Mouse (Mus musculus): Measurements from ENCODE around the gene Gpbp1l1. TPM values are rescaled to one million over a fixed set of nuclear protein-coding genes. Genes with fewer than 3 reads are reported as not detected.
A peak's percentile ranks its signal among the peaks of the same experiment; 100 is the strongest.

The Gpbp1l1 gene
- total RNA-seq (2021) = 10 to 100 TPM; 40.8 to 43.6 TPM

DNA sequence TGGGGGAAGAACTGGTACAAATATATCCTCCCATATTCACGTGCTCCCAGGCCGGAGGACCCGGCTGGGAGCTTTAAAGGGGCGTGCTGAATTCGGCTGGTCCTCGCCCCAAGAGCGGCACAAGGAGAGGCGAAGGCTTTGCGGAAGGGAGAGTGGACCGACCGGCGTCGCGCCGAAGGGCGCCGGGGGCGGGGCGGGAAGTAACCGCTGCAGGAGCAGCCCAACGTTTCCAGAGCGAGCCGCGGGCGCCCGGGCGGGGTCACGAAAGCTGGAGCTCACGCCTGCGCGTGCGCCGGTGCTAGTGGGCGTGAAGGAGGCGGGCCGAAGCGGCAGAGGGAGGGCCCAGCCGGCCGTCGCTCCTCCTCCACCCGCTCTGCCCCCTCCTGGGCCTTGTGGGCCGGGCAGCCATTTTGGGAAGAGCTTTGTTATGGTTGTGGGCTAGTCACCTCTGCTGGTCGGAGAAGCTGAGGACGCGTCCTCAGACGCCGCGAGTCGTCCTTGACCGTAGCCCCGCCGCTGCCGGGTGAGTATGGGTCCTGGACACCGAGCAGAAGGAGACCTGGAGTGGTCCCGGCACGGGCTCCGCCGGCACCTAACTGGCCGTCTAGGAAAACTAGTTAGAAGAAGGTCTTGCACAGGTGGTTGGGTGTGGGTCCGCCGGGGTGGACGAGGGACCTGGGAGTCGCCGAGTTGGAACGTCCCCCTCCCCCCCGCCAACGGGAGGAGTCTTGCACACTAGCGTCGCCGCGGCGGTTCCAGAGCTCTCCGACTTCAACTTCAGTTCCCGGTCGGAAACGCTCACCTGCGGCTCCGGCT is at the start of gene Gpbp1l1:
Gpbp1l1 (plus strand) TSS at position 353 of the 816 bp plus-strand sequence.
- peak; percentile 97 to 98 for DNase-seq (ENCODE audit: low spot score in 2 of 2)
- intact Hi-C loops (cut with DNase I) = loop anchor here (1.0 to 10.0 kb wide), 3 partner anchors 128 to 393 kb away; partner anchors contain the start of genes Pik3r3, Prdx1 and Tspan1

DNA sequence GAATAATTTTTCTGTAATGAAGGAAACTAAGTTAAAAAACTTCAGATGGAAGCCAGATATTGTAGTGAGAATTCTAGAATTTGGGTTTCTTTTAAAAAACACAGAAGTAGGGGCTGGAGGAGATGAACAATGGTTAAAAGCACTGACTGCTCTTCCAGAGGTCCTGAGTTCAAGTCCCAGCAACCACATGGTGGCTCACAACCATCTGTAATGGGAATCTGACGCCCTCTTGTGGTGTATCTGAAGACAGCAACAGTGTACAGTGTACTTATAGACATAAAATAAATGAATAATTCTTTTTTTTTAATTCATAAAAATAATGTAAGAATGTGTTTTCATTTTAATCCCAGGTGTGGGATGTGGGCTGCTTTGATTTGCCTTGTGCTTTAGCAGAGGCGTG is 26.3 kb upstream of the Gpbp1l1 start:
- intact Hi-C loops (cut with DNase I) = loop anchor here (10.0 kb wide), 1 partner anchor 186 kb away; no protein-coding TSS in a partner anchor
- DNase-seq (ENCODE audit: low spot score in 2 of 2) = no peak

DNA sequence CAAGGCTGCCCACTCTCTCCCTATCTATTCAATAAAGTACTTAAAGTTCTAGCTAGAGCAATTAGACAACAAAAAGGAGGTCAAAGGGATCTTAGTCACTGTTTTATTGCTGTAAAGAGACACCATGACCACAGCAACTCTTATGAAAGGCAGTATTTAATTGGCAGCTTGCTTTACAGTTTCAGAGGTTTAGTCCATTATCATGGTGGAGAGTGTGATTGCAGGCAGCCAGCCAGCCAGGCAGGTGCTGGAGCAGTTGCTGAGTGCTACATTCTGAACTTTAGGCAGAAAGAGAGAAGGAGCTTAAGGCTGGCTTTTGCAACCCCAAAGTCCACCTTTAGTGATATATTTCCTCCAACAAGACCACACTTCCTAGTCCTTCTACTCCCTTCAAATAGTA is 21.1 kb upstream of the Gpbp1l1 start:
- intact Hi-C loops (cut with DNase I) = loop anchor here (10.0 kb wide), 1 partner anchor 192 kb away; no protein-coding TSS in a partner anchor
- no peak for DNase-seq (ENCODE audit: low spot score in 2 of 2)

DNA sequence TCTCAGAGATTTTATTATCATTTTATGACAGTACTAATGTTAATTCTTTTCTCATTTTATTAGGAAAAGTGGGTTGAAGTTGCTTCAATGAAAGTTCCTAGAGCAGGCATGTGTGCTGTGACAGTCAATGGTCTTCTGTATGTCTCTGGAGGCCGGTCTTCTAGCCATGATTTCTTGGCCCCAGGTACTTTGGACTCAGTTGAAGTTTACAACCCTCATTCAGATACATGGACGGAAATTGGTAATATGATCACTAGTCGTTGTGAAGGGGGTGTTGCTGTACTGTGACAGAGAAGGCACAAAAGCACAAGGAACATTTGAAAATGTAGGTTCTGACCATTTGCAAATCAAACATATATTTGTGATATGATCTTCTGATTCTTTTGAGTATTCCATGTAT is 19.7 kb upstream of the Gpbp1l1 start:
- intact Hi-C loops (cut with DNase I) = loop anchor here (10.0 kb wide), 1 partner anchor 193 kb away; no protein-coding TSS in a partner anchor
- DNase-seq (ENCODE audit: low spot score in 2 of 2) = no peak

DNA sequence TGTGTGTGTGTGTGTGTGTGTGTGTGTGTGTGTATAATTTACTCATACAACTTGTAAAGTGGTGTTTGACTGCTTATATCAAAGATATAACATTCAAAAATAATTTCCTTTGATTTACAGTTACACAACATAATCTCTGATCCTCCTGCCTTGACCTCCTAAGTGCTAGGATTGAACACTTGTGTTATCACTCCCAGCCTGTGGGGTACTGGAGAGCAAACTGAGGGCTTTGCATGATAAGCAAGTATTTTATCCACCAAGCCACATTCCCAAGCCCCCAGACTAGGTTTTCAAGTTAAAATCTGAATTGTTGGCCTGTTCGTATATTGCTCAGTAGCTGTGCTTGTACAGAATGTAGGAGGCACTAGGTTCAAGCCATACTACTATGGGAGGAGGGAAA is 7.0 kb upstream of the Gpbp1l1 start:
- intact Hi-C loops (cut with DNase I) = loop anchor here (10.0 kb wide), 1 partner anchor 386 kb away; the partner anchor contains the start of gene Tspan1
- DNase-seq (ENCODE audit: low spot score in 2 of 2) = no peak

DNA sequence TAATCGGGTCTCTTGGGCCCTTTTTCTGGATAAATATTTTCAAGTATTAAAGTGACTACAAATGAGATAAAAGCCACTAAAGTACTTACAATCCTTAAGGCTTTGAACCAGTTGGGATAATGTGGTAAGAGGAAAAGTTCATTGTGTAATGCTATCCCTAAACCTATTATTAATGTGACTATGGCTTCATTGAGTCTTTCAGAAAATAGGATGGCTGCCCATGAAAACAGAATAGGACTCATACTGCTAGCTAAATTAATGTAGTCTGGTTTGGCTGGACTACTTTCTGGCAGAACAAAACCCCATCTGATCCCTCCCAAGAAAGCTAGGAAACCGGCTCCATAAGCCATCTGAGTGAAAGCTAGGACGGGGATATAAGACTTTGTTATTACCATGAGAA is 4.4 kb upstream of the Gpbp1l1 start:
- intact Hi-C loops (cut with DNase I) = loop anchor here (10.0 kb wide), 1 partner anchor 388 kb away; the partner anchor contains the start of gene Tspan1
- no peak for DNase-seq (ENCODE audit: low spot score in 2 of 2)

DNA sequence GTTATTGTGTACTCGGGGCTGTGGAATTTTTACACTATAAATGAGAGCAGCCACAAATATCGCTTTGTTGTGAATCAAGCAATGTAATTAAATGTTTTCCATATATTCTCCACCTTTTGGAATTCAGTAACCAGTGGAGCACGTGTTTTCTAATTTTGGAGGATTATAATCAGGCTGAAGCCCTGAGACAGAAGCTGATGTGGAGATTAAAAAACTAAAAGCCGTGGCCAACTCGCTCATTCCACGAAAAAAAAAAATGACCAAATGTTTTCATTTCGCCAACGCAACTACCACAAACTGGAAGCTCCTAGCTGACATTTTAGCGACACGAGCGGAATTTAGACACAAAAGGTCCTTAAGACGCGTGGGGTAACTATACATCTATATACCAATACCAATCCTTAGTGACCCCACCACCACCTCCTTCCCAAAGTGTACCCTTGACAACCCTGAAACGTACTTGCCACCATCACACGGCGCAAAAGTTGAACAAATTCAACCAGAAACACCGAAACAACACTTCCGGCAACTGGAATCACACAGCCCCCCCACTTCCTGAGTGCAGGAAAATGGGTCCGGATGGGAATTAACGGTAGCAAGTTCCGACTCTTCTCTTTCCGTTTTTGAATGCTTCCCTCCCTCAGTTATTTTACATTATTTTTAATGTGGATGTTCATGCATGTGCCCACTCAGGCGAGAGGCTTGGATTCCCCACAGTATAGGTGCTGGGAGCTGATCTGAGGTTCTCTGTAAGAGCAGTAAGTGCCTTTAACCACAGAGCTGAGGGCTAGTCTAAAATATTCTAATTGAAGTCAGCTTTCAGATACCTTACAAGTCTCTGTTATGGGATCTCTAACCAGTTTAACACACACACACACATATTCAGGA is 1.8 kb upstream of the Gpbp1l1 start, which contains the start of gene Tmem69:
Tmem69 (minus strand) TSS at position 524 of the 888 bp plus-strand sequence.
- intact Hi-C loops (cut with DNase I) = loop anchor here (5.0 to 10.0 kb wide), 2 partner anchors 333 to 391 kb away; partner anchors contain the start of genes Pik3r3 and Tspan1

DNA sequence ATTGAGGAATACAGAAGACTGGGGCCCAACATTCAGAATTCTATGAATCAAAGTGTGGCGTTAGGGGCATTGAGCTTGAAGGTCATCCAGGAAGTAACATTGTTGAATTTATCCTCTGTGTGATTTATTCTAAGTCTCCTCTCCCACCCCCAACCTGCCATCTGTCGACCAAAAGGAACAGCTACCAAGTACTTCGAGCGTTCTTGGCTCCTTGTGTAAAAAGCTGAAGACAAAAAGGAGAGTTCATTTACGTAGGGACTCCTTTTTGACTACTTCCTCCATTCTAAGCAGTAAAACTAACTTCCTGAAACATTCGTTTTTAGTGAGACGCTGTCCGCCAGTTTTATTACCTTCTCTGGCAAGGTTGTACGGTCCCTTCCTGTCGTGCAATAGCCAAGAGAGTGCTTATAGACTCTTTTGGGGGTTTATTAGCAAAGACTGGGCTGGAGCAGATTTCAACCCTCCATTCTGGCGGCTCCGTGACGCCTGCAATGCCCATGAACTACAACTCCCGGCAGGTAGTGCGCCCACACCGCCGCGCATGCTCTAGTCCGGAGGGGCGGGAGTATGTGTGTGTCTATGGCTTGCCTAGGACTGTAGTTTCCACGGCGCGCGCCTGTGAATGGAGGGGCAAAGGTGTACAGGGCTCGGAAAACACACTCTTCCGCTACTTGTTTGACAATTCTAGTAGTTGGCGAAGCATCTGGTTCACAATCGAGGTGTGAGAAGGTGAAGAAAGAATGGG is 725 bp upstream of the Gpbp1l1 start:
- intact Hi-C loops (cut with DNase I) = loop anchor here (1.0 to 10.0 kb wide), 3 partner anchors 129 to 392 kb away; partner anchors contain the start of genes Pik3r3, Prdx1 and Tspan1

More for the DNA sequence above, 1.8 kb upstream of the Gpbp1l1 start, which contains the start of gene Tmem69:
- DNase-seq (ENCODE audit: low spot score in 2 of 2) = peak; percentile 78 to 88

DNA sequence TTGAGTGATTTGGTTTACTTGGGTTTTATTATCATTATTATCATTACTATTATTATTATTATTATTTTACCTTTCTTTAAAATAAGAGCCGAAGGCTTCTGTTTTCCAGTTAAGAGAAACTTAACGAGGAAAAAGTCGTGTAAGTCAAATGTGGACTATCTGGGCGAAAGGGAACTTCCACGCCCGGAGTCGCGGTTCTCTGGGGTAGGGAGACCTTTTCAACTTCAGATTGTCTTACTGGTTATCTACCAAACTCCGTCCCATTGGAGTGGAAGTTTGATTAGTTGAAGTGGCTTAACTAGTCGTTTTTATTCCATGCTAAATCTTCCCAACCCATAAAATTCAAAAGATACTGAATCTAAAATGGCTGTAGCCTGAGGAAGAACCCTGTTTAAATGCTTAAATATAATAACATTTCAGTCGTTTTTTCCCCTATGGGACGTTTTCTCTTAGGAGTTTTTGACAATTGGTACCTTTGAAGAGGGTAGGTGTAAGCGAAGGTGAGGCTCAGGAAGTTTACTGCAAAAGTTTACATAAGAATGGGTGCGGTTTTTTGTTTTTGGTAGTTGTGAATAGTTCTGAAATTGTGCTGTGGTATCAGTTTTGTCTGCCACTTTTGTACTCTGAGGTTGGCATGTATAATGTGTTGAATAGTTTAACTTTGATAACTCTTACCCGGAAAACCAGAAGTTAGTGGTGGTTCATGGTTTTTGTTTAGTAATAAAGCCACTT is 859 bp downstream of the Gpbp1l1 start:
- intact Hi-C loops (cut with DNase I) = loop anchor here (5.0 to 10.0 kb wide), 2 partner anchors 336 to 394 kb away; partner anchors contain the start of genes Pik3r3 and Tspan1
- DNase-seq (ENCODE audit: low spot score in 2 of 2) = no peak

More for the DNA sequence above, 725 bp upstream of the Gpbp1l1 start:
- DNase-seq (ENCODE audit: low spot score in 2 of 2) = peak; percentile 96 to 97

DNA sequence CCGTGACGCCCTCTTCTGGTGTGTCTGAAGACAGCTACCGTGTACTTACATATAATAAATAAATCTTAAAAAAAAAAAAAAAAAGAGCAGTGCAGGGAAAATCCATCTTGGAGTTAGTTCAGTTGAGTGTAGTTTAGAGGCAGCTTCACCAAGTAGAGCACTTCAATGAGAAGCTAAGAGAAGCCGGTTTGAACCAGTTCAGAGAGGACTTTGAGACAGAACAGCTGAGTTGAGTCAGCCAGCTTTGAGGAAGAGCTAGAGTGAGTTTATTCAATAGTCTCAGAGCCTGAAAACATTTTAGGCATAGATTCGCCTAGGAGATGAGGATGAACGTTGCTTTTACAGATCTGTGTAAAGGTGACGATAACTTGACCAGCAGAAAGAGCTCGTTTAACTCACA is 38.3 kb downstream of the Gpbp1l1 start:
- no peak for DNase-seq (ENCODE audit: low spot score in 2 of 2)
- intact Hi-C loops (cut with DNase I) = no loop called here

DNA sequence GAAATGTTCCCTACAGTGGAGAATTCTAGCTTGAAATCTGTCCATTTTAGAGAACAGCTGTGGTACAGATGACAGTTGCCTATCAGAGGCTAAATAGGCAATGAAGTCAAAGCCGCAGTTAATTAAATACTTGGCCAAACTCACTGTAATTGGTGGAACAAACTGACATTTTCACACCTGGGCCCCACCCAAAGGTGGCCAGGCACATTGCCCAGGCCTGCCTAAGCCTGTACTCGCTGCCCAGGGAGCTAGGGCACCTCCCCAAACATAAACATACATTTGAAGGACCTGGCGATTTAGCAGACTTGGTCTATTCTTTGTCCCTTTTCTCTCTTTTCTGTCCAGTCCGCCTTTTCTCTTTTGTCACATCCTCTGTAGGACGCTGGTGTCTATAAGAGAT is 38.9 kb downstream of the Gpbp1l1 start, which contains the start of gene Ccdc17:
Ccdc17 (plus strand) TSS at position 276 of the 400 bp plus-strand sequence.
- intact Hi-C loops (cut with DNase I) = no loop called here

DNA sequence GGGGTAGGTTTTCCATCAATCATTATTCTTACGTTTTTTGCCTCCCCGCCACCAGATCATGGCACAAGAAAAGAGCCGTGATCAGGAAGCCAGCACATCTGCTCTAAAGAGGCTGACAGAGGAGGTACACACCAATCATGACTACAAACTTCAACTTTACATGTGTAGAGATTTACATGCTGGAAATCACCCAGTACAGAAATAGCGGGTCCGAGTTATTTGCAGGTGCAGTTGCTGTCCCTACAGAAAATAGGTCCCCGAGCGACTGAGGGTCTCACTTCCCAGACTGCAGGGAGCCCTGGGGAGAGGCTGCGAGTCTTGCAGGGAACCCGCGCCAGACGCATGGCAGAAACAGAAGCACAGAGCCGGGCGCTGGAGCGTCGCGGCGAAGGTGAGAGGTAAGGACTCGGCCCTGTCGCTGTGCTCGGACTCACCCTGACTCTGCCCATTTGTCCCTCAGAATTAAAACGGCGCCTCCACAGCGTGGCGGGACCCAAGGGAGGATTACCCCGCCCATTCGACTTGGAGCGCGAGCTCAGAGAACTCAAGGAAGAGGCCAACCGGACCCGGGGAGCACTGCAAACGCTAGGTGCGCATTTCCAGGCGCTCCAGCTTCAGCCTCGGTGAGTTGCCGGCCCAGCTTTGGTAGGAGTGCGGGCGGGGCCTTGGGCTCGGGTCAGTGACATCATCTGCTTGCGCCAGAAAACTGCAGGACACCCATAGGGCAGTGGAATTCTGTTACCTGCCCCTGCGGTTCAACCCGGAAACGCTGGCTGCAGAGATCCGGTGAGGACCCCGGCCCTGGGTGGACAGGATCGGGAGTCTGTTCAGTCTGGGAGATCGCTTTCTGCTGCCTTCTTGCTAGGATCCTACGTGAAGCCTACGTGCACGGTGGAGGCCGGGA is 39.8 kb downstream of the Gpbp1l1 start:
- intact Hi-C loops (cut with DNase I) = no loop called here
- peak; percentile 89 to 96 for DNase-seq (ENCODE audit: low spot score in 2 of 2)

More for the DNA sequence above, 38.9 kb downstream of the Gpbp1l1 start, which contains the start of gene Ccdc17:
- DNase-seq (ENCODE audit: low spot score in 2 of 2) = no peak

DNA sequence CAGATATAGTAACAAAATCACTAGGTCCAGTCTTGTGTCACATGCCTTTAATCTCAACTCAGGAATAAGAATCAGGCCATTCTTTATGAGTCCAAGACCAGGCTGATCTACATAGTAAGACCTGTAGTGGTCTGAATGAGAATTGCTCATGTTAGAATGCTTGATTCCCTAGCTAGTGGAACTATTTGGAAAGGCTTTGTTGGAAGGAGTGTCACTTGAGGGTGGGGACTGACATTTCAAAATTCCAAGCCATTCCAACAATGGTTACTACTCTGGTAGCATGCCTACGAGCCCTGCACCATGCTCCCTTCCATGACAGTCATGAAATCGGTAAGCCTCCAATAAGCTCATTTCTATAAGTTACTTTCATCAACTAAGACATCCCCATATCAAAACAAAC is 55.2 kb downstream of the Gpbp1l1 start:
- DNase-seq (ENCODE audit: low spot score in 2 of 2) = no peak

DNA sequence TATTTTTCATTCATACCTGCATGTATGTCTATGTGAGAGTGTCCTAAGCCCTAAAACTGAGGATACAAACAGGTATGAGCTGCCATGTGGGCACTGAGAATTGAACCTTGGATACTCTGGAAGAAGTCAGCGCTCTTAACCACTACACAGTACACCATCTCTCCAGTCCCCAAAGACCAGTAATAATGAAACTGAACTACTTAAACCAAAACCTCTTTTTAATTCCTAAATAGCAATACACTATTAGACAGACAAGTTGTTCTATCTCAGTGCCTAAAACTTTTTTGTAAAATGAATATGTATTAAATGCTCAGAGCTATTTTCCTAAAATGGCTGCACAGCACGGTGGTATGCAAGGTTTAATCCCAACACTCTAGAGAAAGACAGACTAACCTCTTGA is 57.8 kb downstream of the Gpbp1l1 start:
- no peak for DNase-seq (ENCODE audit: low spot score in 2 of 2)
- intact Hi-C loops (cut with DNase I) = loop anchor here (10.0 kb wide), 1 partner anchor 450 kb away; the partner anchor contains the start of gene Tspan1

More for the DNA sequence above, 55.2 kb downstream of the Gpbp1l1 start:
- intact Hi-C loops (cut with DNase I) = loop anchor here (10.0 kb wide), 1 partner anchor 448 kb away; the partner anchor contains the start of gene Tspan1

DNA sequence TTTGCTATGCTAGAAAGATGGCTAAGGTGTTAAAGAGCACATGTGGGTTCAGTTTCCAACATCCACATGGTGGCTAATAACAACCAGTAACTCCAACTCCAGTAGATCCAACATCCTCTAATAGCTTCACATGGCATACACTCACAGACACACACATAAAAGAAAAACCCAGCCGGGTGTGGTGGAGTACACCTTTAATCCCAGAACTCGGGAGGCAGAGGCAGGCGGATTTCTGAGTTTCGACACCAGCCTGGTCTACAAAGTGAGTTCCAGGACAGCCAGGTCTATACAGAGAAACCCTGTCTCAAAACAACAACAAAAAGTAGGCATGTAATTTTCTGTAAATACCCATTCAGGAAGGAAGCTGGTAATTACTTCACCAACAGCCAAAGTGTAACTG is 67.4 kb downstream of the Gpbp1l1 start:
- intact Hi-C loops (cut with DNase I) = no loop called here

DNA sequence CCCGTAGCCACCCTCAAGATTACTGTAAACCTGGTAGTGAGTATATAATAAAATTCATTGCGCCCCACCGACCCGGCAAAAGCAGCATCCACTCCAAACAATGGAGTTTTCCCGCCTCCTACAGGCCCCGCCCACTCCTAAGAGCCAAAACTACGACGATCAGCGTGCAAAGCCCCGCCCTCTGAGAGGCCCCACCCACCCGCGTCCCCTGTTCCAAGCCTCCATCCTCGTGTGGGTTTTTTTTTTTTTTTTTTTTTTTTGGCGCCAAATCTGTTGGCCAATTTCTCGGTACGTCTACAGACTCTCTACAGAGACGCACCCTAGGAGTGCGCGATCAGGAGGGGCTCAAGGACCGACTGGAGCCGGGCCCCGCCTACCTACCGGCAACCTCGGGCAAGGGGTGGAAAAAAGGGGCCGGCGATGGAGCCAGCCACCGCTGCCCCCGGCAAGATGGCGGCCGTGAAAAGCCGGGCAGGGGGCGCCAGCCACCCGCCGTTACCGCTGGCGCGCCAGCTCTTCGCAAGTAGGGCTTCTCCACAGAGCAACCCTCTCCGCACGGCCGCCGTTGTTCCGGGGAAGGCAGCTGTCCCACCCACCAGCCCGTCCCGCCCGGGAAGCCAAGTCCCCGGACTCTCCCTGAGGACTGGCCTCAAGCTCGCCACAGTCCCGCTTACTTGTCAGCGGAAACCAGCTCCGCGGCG is 69.3 kb downstream of the Gpbp1l1 start:
- intact Hi-C loops (cut with DNase I) = loop anchor here (2.0 kb wide), 1 partner anchor 20 kb away; no protein-coding TSS in a partner anchor

More for the DNA sequence above, 67.4 kb downstream of the Gpbp1l1 start:
- DNase-seq (ENCODE audit: low spot score in 2 of 2) = no peak

More for the DNA sequence above, 69.3 kb downstream of the Gpbp1l1 start:
- DNase-seq (ENCODE audit: low spot score in 2 of 2) = peak; percentile 32 to 57
